Mouse (Mus musculus) stomach, embryonic 16.5 days (tissue): ENCODE measurements around the gene Akr1e1. TPM values are rescaled to one million over a fixed set of nuclear protein-coding genes. Genes with fewer than 3 reads are reported as not detected.
"Not testable (repeated sequence)": the region's sequence is repeated elsewhere in the genome, so short reads cannot be mapped to it uniquely, and the experiment has no call there.

Experiments used
- ATAC-seq: fragments of 200-750 bp; cut with Nextera tagmentation; 2 replicates; pipeline ENCODE4 v1.8.0; 2017; ENCODE audit warnings: moderate number of reproducible peaks, moderate TSS enrichment; ENCODE audit not compliant: insufficient read depth, low FRiP score
- H3K27ac ChIP-seq: fragments of 300-500 bp; sonication (generic); 2 replicates; pipeline ENCODE4 v1.5.1; 2014; ENCODE audit warnings: low read length
- H3K27me3 ChIP-seq: fragments of 300-500 bp; sonication (generic); 2 replicates; pipeline ENCODE4 v1.6.1; 2014; ENCODE audit warnings: low read length, control low read depth, mixed read lengths; ENCODE audit not compliant: control insufficient read depth, insufficient read depth
- H3K36me3 ChIP-seq: fragments of 300-500 bp; sonication (generic); 2 replicates; pipeline ENCODE4 v1.6.1; 2014; ENCODE audit warnings: low read length; ENCODE audit not compliant: control insufficient read depth, insufficient read depth
- H3K4me1 ChIP-seq: fragments of 300-500 bp; sonication (generic); 2 replicates; pipeline ENCODE4 v1.6.1; 2014; ENCODE audit warnings: low read length, control low read depth, mixed read lengths; ENCODE audit not compliant: control insufficient read depth, insufficient read depth
- H3K4me2 ChIP-seq: fragments of 300-500 bp; sonication (generic); 2 replicates; pipeline ENCODE4 v1.6.1; 2014; ENCODE audit warnings: low read depth, low read length, mixed read lengths
- H3K4me3 ChIP-seq: fragments of 300-500 bp; sonication (generic); replicated peaks from 2 replicates; pipeline ENCODE4 v1.5.1; 2014; ENCODE audit warnings: mild to moderate bottlenecking, low read length
- H3K9ac ChIP-seq: fragments of 300-500 bp; sonication (generic); 2 replicates; pipeline ENCODE4 v1.6.1; 2014; ENCODE audit warnings: low read length
- H3K9me3 ChIP-seq: fragments of 300-500 bp; sonication (generic); replicated peaks from 2 replicates; pipeline ENCODE4 v1.6.1; 2016; ENCODE audit warnings: low read length, control low read depth; ENCODE audit not compliant: control insufficient read depth
- WGBS: fragments of 180-500 bp; shearing (Covaris S2); extraction: QIAGEN DNeasy Blood & Tissue Kit; methylation state at CpG from one replicate; pipeline ENCODE4 v1.1.7; 2014; 5-methylcytosine and 5-hydroxymethylcytosine counted together
- polyA plus RNA-seq: library from polyadenylated mRNA; unstranded; fragments of >200 nt; fragmentation: Nextera tagmentation; extraction: Ambion mirVana; gene quantifications from 2 replicates; pipeline ENCODE4 v1.2.1, GENCODE M21; 2015

Gene Akr1e1
- 46.1 and 46.9 TPM in 2 replicates for polyA plus RNA-seq

- Histone ChIP-seq H3K27ac (peak within 1 kb of the TSS; percentile 76), H3K27me3 (no peaks in the 10 kb centered on the region), H3K4me2 (peak within 1 kb of the TSS; percentile 74), H3K9me3 (no peaks in the 10 kb centered on the region), H3K36me3 (no peaks in the 10 kb centered on the region), H3K9ac (peak within 1 kb of the TSS; percentile 90), H3K4me3 (peak within 1 kb of the TSS; percentile 83), H3K4me1 (no peaks in the 10 kb centered on the region)
- ATAC-seq: peak; percentile 100
- WGBS: 2% methylated on average over 10 of the region's 10 CpGs
Observed at GRCm38 (mm10) chr13:4608961-4609409, at the start of gene Akr1e1. Gene Akr1e1, minus strand, starts transcription at chr13:4609174.

GRCm38 (mm10) chr13:4658346-4658745 lies 49.4 kb upstream of the Akr1e1 start:
- Histone ChIP-seq H3K36me3 (no peaks in the 10 kb centered on the region), H3K9ac (no peak overlapping the region), H3K4me1 (no peaks in the 10 kb centered on the region), H3K4me2 (no peak overlapping the region), H3K9me3 (no peaks in the 10 kb centered on the region), H3K4me3 (no peak overlapping the region), H3K27ac (no peak overlapping the region), H3K27me3 (no peaks in the 10 kb centered on the region)
- WGBS: 87% methylated on average over 5 of the region's 5 CpGs
- ATAC-seq: no peak

- no peak overlapping the region for H3K27ac ChIP-seq
- H3K27me3 ChIP-seq: no peaks in the 10 kb centered on the region
- 87% methylated on average over 16 of the region's 16 CpGs for WGBS
- no peaks in the 10 kb centered on the region for H3K36me3 ChIP-seq
- H3K9ac ChIP-seq: no peak overlapping the region
- H3K4me3 ChIP-seq: no peak overlapping the region
- no peak overlapping the region for H3K4me2 ChIP-seq
- no peaks in the 10 kb centered on the region for H3K4me1 ChIP-seq
- no peak for ATAC-seq
- no peaks in the 10 kb centered on the region for H3K9me3 ChIP-seq
Observed at GRCm38 (mm10) chr13:4656277-4657146, 47.5 kb upstream of the Akr1e1 start.

GRCm38 (mm10) chr13:4650190-4650589 lies 41.2 kb upstream of the Akr1e1 start:
- H3K27me3 ChIP-seq: no peaks in the 10 kb centered on the region
- H3K4me2 ChIP-seq: no peak overlapping the region
- H3K36me3 ChIP-seq: no peaks in the 10 kb centered on the region
- no peak overlapping the region for H3K4me3 ChIP-seq
- no peaks in the 10 kb centered on the region for H3K9me3 ChIP-seq
- H3K9ac ChIP-seq: no peak overlapping the region
- H3K27ac ChIP-seq: no peak overlapping the region
- ATAC-seq: no peak
- 66% methylated on average over 3 of the region's 3 CpGs for WGBS
- H3K4me1 ChIP-seq: no peaks in the 10 kb centered on the region

GRCm38 (mm10) chr13:4645248-4645647 lies 36.3 kb upstream of the Akr1e1 start:
- Histone ChIP-seq H3K36me3 (no peaks in the 10 kb centered on the region), H3K4me2 (no peak overlapping the region), H3K27ac (no peak overlapping the region), H3K27me3 (no peaks in the 10 kb centered on the region), H3K4me3 (no peak overlapping the region), H3K4me1 (no peaks in the 10 kb centered on the region), H3K9me3 (no peaks in the 10 kb centered on the region), H3K9ac (no peak overlapping the region)
- 94% methylated on average over 3 of the region's 3 CpGs for WGBS
- ATAC-seq: no peak

- Histone ChIP-seq H3K4me1 (no peaks in the 10 kb centered on the region), H3K9me3 (no peaks in the 10 kb centered on the region), H3K4me2 (no peak overlapping the region), H3K9ac (no peak overlapping the region), H3K36me3 (no peaks in the 10 kb centered on the region), H3K27ac (no peak overlapping the region), H3K4me3 (no peak overlapping the region), H3K27me3 (no peaks in the 10 kb centered on the region)
- no peak for ATAC-seq
Observed at GRCm38 (mm10) chr13:4610902-4611301, 1.9 kb upstream of the Akr1e1 start.

- Histone ChIP-seq H3K27me3 (no peaks in the 10 kb centered on the region), H3K9me3 (no peaks in the 10 kb centered on the region), H3K4me2 (peak overlapping the region; percentile 74), H3K27ac (peak overlapping the region; percentile 76), H3K4me1 (no peaks in the 10 kb centered on the region), H3K9ac (peak overlapping the region; percentile 90), H3K4me3 (peak overlapping the region; percentile 83), H3K36me3 (no peaks in the 10 kb centered on the region)
- 17% methylated on average over 9 of the region's 9 CpGs for WGBS
- ATAC-seq: no peak
Observed at GRCm38 (mm10) chr13:4608530-4608929, 444 bp downstream of the Akr1e1 start.

- ATAC-seq: no peak
- Histone ChIP-seq H3K9me3 (no peaks in the 10 kb centered on the region), H3K27ac (no peak overlapping the region), H3K4me1 (no peaks in the 10 kb centered on the region), H3K36me3 (no peaks in the 10 kb centered on the region), H3K27me3 (no peaks in the 10 kb centered on the region), H3K9ac (no peak overlapping the region), H3K4me2 (no peak overlapping the region), H3K4me3 (no peak overlapping the region)
- WGBS: 70% methylated on average over 4 of the region's 4 CpGs
Observed at GRCm38 (mm10) chr13:4606821-4607220, 2.2 kb downstream of the Akr1e1 start.

- not testable (repeated sequence) for H3K9me3 ChIP-seq, H3K27me3 ChIP-seq, H3K9ac ChIP-seq, H3K36me3 ChIP-seq, H3K27ac ChIP-seq, ATAC-seq, H3K4me3 ChIP-seq, H3K4me1 ChIP-seq, H3K4me2 ChIP-seq
- 53% methylated on average over 3 of the region's 3 CpGs for WGBS
Observed at GRCm38 (mm10) chr13:4603431-4603830, 5.5 kb downstream of the Akr1e1 start.
